Mouse (Mus musculus) gastrocnemius, adult 8-10 months (tissue): ENCODE measurements at regions not wholly inside any gene's neighbourhood (a gene's known extent, or its start where the extent isn't known, plus 50 kb on each side); places are given as distances from the start of the nearest gene placed in this dataset.
A peak's percentile ranks its signal among the peaks of the same experiment; 100 is the strongest.

Experiments used
- DNase-seq, 2 experiments: peaks; one replicate each; pipeline ENCODE4 v3.0.0; 2022; ENCODE audit warnings: low spot score in 2 of 2

DNA sequence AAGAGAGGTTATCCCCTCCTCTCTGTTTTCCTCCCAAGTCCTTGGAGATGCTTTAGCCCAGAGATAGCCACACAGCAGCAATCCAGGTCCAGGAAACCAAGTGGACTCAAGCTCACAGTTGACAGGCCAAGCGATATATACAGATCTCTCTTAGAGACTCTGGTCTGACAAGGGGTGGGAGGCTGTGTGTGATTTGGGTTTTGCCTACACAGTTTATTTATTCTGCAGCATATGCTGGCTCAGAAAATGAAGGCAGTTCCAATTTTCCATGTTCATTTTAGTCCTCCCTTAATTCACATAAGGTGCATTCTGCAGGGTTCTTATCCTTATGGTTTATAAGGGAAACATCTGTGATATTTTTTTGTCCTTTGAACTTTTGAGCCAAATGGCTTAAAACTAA, 595.0 kb upstream of the Apob start:
- DNase-seq = no peak

DNA sequence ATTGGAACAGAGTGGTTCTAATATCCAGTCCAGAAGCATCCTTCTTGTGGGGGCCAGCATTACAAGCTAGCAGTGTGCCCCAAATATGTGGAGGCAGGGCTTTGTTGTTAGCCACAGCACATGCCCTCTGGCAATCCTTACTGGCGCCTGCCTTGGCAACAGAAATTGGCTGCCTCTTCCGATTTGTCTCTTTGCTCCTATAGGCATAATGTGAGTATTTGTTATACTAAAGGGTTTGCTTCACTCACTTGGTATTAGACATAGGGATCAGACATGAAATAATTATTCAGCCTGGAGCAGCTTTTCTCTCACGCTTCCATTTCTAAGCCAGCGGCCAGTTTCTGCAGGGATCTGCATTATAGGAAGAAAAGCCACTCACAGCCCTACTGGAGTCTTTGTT, 573.6 kb upstream of the Apob start:
- no peak for DNase-seq

DNA sequence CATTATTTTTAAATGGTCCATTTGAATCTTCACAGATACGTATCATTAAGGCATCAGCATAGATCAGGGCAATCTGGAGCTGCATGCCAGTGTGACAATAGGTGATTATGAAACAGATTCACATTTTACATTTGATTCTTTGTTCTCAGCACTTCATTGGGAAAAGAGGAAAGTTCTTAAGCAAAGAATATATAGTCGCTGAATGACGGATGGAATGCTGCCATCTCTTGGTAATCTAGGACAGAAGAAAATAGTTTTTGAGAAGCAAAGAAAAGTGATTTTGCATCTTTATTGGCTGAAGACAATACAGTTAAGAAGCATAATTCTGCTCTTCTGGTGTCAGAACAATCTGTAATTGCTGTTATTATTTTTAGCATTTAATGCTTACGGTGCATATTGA, 565.6 kb upstream of the Apob start:
- DNase-seq = no peak

DNA sequence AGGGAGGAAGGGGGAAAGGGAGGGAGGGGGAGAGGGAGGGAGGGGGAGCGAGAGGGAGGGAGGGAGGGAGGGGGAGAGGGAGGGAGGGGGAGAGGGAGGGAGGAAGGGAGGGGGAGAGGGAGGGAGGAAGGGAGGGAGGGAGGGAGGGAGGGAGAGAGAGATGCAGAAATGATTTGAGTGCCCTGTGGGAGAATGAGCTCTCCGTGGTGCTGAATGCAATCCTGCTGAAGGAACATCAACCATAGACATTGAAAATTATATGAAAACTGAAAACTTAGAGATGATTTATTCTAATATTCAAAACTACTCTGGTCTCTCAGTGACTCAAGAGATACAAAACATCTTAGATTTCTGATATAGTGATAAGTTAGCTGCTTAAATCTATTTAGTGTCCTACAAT, 557.2 kb upstream of the Apob start:
- no peak for DNase-seq

DNA sequence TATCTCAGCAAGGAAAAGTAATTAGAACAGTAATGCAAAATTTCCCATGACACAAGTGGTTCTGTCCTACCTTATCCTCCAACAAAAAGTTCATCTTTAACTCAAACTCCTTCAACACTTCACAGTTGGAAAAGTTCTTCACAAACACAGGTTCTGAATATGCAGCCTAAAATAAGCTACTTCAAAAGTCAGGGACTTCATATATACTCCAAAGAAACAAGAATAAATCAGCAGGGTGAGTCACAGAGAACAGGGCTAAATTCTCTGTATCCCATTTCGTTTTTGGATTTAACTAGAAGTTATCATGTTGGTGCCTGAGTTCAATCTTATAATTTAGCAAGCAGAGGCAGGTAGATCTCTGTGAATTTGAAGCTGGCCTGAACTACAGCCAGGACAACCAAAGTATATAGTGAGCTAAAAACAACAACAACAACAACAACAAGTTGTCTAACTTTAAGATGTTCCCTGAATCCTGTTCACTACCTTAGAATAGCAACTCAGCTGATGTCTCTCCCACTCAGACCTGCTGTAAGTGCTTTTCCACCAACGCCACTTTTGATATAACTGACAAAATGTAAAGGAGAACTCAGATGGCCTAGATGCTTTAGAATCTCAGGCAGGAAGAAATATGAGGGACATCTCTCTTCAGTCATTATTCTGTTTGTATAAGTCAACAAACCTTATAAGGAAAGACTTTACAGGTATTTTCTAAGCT, 555.5 kb upstream of the Apob start:
- no peak for DNase-seq

DNA sequence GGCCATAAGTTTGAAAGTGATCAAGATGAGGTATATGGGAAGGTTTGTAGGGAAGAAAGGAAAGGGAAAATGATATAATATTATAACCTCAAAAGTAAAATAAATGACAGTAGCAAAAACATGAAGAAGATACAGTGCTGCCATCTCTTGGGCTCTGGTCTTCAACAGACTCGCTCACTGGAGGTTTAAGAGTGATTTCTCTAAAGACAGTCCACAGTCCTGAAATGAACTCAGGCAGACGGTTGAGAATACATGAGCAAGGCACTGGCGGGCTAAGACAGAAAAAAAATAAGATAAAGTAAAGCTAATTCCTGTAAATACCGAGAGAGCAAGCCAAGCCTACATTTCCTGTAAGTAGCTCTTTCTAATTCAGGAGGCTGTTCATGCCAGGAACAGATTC, 546.5 kb upstream of the Apob start:
- DNase-seq = no peak

DNA sequence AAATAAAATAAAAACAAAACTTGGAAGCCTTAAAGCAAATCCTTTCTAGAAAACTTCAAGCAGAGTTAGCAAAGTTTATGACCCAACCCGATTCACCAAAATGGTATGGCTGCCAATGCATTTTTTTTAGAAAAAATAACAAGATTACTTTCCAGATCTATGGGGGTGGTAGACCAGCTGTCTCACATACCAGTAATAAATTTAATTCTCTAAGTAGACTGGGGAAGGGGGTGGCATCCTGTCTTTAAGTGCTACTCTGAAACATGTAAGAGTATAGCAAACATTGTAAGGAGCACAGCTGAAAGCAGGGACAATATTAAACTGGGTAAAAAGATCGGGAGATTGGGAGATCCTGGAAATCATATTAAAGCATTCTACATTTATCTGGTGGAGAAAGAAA, 532.2 kb upstream of the Apob start:
- DNase-seq = no peak

DNA sequence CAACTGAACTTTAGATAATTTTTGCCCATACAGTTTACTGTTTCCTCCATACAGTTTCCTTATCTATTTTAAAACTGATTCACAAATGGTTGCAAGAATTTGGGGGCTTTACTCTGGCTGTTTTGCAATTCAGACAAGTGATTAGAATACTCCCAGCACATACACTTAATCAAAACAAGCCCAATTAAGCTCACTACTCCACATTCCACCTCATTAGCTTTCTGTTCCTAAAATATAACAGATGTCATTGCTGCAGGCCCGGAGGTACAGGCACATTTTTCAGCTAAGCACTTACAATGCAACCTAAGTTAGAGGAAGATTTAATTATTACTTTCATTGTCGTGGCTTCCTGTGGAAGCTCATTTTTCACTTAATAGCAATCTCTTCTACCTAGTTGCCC, 526.9 kb upstream of the Apob start:
- DNase-seq = no peak

DNA sequence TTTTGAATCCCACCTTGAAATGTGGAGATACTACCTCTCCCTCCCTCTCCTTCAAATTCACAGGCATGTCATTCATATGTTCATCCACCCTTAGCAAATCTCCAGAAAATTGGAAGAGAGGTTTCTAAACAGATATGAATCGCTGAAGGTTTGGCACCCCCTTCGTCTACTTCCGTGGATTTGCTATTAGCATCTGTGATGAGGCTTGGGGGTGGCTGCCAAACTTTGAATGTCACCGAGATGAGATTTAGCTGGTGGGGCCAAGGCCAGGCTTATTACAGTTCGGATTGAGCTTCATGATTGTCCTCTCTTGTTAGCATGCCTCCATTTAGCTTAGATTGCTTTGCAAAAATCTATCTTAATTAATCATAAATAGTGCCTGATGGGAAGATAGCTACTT, 520.4 kb upstream of the Apob start:
- DNase-seq = no peak

DNA sequence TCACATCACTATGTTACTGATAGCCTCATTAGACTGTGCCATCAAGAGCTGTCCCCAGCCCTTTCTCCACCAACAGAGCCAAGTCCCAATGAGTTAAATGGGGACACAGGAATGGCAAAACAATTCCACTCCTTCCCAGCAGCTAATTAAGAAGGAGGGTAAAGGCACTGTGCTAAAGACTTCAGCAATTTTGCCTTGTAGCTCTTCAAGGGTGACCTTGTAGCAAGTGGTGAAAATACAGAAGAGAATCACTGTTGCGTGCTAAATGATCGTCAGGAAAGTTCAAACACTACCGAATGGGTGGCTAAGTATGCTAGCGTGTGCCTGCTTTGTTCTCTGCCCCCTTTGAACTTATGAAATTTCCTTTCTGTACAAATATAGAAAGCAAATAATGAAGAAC, 519.9 kb upstream of the Apob start:
- DNase-seq = no peak

DNA sequence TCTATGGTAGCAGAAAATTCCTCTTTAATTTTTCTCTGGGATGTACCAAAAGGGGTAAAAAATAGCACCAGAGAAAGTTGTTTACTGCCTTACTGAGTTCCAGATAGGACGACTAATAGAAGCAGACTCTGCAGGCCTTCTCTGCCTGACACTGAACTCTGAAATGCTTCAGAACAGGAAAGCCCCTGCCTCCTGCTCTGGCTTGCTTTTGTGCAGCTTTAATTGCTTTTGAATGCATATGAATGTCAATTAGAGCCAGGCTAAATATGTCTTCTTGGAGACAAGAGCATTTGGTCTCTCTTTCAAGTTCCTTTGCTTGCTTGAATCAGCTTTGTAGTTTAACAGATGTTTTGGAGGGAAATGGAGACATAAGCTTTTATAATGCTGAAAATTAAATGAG, 512.5 kb upstream of the Apob start:
- no peak for DNase-seq

DNA sequence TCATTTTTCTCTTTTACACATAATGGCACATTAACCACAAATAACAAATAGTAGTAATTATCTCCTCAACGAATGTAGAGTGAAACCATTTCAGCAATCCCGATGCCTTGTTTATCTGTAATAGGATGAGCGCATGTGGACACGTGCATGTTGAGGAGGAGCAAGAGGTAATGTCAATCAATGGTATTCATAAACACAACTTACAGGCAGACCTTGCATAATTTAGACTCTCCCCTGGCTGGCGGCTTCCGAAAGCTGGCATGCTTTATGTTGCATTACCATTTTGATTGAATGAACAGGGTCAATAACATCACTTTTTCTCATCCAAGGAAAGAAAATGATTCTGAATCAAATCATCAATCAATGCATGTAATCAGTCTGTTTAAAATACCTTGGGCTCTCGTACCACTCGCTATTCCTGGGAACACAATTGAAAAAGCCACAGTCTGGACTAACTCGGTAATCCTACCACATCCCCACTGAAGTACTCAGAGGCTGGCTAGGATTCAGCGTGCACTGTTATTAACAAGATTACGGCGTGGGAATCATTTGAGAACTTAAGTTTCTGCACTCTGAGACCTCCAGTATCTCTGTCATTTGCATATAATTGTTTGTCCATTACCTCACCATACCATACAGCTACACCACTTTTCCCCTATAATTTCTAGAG, 464.7 kb upstream of the Apob start:
- no peak for DNase-seq

DNA sequence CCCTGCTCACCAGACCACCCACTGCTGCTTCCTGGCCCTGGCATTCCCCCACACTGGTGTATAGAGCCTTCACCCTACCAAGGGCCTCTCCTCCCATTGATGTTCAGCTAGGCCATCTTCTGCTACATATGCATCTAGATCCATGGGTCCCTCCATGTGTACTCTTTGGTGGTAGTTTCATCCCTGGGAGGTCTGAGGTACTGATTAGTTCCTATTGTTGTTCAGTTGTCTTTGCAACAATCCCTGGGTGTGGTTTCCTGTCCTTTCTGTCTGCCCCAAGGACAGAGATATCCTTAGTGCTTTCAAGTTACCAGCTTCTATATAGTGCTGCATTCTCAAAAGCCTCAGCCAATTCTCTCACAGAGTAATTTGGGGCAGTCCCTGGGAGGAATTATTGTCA, 440.1 kb upstream of the Apob start:
- DNase-seq = no peak

DNA sequence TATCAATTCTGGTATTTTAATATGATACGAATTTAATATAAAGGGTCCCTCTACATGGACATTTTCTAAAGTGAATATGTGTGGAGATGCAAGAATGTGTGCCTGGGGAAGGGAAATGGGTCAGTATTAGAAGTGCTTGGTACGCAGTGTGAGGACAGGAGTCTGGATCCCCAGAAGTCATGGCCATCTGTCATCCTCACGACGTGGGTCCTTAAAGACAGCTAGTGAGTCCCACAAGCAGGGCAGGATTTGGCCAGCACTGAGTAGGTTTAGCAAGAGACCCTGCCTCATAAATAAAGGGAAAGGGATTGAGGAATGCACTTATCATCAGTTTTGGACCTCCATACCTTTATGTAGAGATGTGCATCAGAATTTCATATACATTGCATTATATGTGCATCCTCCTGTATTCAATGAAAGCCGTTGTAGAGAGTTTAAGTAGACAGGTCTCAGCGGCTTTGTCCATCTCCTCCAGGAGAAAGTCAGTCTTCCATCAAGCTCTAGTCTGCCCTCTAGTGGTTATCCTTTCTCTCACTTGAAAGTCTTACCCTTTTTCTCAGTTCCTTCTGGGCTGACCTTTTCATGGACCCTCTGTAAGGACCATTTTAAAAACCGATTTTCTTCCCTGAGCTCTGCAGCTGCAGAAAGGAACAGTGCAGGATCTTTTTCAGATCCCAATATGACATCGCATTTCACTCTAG, 434.0 kb upstream of the Apob start:
- no peak for DNase-seq

DNA sequence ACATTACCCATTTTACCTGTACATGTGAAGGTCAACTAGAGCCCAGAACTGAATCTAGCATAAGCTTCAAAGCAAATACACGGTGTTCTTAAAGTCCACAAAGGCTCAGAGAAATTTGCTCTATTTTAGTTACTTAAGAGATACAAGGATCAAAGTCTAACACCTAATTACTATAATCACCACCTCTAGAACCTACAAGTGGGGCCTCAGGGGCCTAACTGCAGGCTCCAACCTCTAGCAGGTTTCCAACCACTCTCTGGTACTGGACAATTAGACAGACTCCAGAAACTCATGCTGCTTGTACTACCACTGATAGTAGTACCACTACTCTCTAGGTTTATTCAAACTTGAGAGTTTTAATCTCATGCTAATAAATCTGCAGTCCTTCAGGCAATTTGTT, 428.7 kb upstream of the Apob start:
- DNase-seq = no peak

DNA sequence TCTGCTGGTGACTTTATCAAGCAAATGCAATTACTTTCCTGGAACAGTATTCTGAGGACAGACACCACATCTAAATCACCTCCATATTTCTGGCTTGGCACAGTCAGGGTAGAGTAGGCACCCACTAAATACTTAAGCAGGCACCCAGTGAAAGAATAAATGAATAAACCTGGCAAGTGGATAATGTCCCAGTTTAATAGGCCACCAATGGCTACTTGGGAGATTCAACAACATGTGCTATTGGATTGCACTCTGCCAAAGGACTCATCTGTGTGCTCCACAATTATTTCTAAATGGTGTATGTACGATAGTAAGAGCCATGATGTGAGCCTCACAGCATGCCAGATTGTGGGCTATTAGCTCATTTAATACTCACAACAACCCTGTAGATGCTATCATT, 417.2 kb upstream of the Apob start:
- DNase-seq = no peak

DNA sequence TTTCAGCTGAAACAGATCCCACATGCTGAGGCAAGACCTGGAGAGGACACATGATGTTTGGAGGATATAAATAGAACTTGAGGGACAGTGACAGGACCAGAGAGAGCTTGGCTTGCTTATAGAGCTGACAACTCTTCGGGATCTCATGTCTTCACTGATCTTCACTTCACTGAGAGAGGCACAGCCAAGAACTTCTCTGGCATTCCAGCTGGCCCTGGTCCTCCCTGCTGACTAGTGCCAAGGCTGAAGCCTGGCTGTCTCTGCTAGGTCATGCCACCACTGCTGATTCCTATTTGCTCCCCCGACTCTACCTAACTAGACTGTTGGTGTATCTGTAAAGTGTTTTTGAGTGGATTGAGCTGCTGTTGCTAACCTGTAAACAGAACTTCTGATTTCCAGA, 401.4 kb upstream of the Apob start:
- DNase-seq = peak in 1 of 2 experiments; percentile 20

DNA sequence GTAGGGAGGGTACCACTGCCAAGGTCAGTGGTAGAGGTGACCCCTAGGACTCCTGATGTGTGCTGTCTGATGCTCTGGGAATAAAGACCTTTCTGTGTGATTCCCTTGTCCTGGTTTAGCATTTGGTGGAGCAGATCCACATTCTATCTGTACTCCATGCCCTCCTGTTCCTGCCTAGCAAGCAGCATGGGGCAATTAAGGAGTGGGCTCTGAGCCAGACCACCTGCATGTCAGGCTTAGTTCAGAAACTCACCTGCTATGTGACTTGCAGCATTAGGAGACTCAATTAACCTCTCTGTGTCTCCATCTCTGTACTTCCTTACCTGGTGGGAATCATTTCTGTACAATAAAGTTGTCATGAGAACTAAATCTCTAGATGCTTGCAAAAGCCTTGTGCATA, 389.9 kb upstream of the Apob start:
- DNase-seq = no peak

DNA sequence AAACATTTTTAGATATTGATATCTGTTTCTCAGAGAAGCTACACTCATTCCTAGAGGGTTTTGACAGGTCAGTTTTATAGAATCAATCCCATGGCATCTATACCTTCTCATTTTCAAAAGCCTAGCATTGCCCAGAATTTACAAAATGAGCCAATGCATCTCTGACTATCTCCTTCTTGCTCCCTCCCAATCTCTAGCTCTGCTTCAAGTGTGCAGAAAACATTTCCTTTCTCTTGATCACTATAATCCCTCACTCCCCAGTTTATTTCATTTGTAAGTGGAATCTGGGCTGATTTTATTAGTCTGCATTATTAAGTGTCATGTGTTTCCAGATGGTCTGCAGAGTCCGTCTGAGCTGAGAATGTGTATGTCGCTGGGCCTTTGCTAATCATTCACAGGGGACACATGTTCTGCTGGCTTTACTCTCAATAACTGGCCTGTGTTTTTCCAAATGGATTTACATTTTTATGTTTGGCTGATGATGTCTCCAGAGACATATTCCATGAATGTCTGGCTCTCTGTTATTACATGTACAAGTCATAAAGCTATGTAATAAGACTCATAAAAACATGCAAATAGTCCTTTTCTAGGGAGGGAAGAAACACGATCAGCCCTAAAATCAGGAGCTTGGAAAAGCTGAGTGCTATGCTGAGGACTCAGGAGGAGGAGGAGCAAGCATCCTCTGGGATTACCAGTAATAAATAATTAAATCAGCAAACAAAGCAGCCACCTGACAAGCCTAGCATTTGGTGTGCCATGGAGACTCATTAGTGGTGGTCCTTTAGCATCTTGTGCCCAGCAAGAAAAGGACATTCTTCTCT, 366.0 kb upstream of the Apob start:
- DNase-seq = no peak

DNA sequence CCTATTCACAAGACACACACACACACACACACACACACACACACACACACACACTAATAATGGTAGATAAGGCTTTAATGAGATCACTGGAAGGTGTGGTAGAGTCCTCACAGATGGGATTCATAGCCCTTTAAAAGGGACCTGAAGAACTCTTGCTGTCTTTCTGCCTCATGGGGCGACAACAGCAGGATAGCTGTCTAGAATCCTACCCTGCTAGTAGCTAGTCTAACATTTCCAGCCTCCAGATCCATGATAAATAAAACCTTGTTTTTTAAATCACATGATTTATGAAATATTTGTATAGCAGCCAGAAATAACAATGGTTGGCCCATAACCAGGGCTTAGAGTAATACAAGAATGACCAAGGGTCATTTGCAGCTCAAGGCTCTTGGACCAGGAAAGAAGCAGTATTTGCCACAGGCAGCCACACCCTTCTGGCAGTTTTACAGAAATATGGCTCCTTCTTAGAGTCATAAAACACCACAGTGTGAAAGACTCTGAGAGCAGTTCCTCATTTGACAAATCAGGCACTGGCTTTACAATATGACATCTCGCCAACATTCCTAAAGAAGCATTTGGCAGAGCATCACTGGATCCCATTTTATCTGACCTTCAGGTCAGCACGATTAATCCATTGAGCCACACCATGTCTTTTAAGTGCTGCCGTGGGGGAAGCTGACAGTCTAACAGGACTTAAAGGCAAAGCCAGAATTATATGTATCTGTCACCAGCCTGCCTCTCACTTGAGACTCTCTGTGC, 340.9 kb upstream of the Apob start:
- DNase-seq = peak in 1 of 2 experiments; percentile 4

DNA sequence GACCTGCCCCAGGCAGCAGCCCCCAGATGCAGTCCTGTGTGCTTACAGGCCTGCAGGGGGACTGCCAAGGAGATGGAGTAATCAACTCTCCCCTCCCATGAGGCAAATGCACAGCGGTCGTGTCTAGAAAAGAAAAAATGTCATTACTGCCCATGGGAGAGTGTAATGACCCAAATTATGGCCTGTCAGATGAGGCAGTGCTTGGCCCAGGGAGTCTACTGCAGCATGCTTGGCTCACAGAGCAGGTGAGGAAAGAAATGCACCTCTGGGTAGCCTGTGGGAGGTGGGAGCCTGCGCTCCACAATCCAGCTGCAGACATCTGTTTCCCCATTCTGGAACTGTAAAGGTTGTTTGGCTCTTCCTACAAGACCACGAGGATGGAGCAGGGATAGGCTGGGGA, 339.8 kb upstream of the Apob start:
- DNase-seq = no peak
